Mouse (Mus musculus) olfactory bulb, adult 2 months (tissue): Measurements from ENCODE around the gene Arhgap8.

Source experiments
- CTCF ChIP-seq: fragments of 200-500 bp; IDR thresholded peaks from 2 replicates; pipeline ENCODE4 v1.5.1; 2012; ENCODE audit warnings: low read depth, mild to moderate bottlenecking, low read length, moderate library complexity; ENCODE audit not compliant: insufficient read depth
- POLR2A ChIP-seq: fragments of 200-500 bp; IDR thresholded peaks from 2 replicates; pipeline ENCODE4 v1.6.1; 2012; ENCODE audit warnings: mild to moderate bottlenecking, low read depth, low read length, moderate library complexity; ENCODE audit not compliant: insufficient read depth

DNA sequence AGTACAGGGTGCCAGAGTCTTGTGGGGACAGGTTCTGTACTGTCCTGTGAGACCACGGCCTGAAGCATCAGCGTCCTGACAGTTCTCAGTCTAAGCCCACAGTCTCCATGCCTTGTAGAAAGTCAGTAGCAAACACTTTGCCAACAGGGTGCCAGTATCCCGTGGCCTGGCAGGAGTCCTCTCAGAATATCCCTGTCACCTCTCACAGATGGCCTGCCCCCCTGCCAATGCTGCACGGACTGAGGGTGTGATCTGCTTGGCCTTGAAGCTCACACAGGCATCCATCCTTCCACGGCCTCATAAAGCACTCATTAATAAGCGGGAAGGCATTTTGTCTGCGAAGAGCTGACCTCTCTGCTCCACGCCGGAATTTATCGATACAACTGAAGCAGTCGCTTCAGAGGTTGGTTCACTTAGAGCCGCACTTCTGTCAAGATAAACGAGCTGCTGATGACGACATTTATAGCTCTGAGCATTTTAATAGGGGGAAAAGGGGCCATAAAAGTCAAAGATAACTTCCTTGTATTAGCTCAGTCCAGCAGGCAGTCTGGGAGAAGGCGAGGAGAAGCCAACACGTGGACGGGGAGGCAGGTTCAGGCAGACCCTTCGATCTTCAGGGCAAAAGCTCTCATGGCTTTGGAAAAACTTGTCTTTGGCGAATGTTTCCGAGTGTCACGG lies 89.6 kb downstream of the Arhgap8 start:
- TF ChIP-seq CTCF (no peak), POLR2A (no peak)
